In the genomic region with DNA sequence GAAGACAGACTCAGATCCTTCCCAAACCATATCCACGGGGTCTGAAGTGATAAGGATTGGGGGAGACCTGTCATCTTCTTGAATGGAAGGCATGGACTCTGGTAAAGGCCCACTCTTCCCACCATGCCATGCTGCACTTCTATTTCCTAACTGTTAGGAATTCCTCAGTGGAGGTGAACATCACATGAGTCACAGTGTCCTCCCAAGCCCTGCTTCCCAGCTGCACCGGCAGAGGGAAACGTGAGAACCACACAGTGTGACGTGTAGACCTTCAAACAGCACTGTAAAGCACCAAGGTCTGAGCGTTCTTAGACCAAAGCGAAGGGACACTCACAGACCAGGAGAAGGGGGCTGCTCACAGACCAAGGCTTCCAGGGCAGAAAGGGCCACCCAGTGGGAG, we compare ENCODE assay signal across 30 mouse cellular contexts.
DNase-seq lines count a peak whose midpoint lies in the region; ATAC-seq lines count a peak whose summit lies in the region.
"Had no signal": no experiment of that assay in that cellular context is flagged by ENCODE, and none has a peak within 500 bp of the region (broad histone marks: within the 10 kb centered on the region; RNA-seq: fewer than 3 reads in every experiment).

No protein-coding gene starts in this region.

- WGBS in midbrain, embryonic 13.5 days = 87% methylated on average over 6 of the region's 6 CpGs

- peak; percentile 33; the same call in 1 of the 2 replicates for ATAC-seq in frontal cortex, adult (ENCODE audit: low TSS enrichment)
- ATAC-seq in midbrain, embryonic 13.5 days = no peak
- ATAC-seq: forebrain, postnatal 0 days; hindbrain, embryonic 16.5 days; liver, embryonic 12.5 days; liver, postnatal 0 days; lung, postnatal 0 days had no signal

- no peak for DNase-seq in frontal cortex, postnatal 10 days (ENCODE audit: low spot score in 2 of 2)
- DNase-seq in right cerebral cortex, adult 2 months (ENCODE audit: low spot score in 2 of 2) = peak; percentile 24 to 26
- DNase-seq in right cerebral cortex, postnatal 36 days (ENCODE audit: low spot score in 2 of 2) = no peak
- DNase-seq in Muller cell, postnatal 12 days (ENCODE audit: inconsistent ontology term) = peak; percentile 18
- DNase-seq in MN1 (ENCODE audit: low spot score) = no peak
- DNase-seq: adrenal gland, adult 8-10 months; cerebellum, adult 18-20 months; cerebellum, postnatal 10 days; forebrain, postnatal 0 days; heart, postnatal 14 days; kidney, adult 18-20 months; kidney, postnatal 25 days; layer of hippocampus, postnatal 36 days; left cerebral cortex, postnatal 4 days; liver, postnatal 0 days; lung, postnatal 4 days; midbrain, embryonic 14.5 days; right cerebral cortex, postnatal 4 days; thymus, postnatal 4 days had no signal

- no peaks in the 10 kb centered on the region for H3K4me1 ChIP-seq in midbrain, embryonic 13.5 days (replicated peaks)
- H3K4me1 ChIP-seq: forebrain, embryonic 12.5 days had no signal

- no peak overlapping the region for H3K27ac ChIP-seq in midbrain, embryonic 13.5 days
- H3K27ac ChIP-seq: embryonic facial prominence, embryonic 13.5 days; forebrain, embryonic 12.5 days; kidney, embryonic 15.5 days; liver, embryonic 12.5 days; stomach, postnatal 0 days had no signal

- peaks cover 16% of the 10 kb centered on the region; the same call in 1 of the 2 replicates for H3K27me3 ChIP-seq in midbrain, embryonic 13.5 days
- H3K27me3 ChIP-seq: CH12.LX; kidney, embryonic 15.5 days; liver, embryonic 12.5 days had no signal

- H3K4me3 ChIP-seq in midbrain, embryonic 13.5 days (replicated peaks) = no peak overlapping the region
- H3K4me3 ChIP-seq: embryonic facial prominence, embryonic 13.5 days; forebrain, embryonic 12.5 days; kidney, embryonic 15.5 days; liver, embryonic 12.5 days; megakaryocyte, embryonic 14.5 days had no signal

- H3K4me2 ChIP-seq in midbrain, embryonic 13.5 days (replicated peaks) = no peak overlapping the region
- H3K4me2 ChIP-seq: embryonic facial prominence, embryonic 13.5 days; forebrain, embryonic 12.5 days; kidney, embryonic 15.5 days; liver, embryonic 12.5 days had no signal

- H3K9ac ChIP-seq in midbrain, embryonic 13.5 days (replicated peaks) = no peak overlapping the region
- H3K9ac ChIP-seq: embryonic facial prominence, embryonic 13.5 days; forebrain, embryonic 12.5 days; forebrain, postnatal 0 days; kidney, embryonic 15.5 days; liver, embryonic 12.5 days; liver, postnatal 0 days had no signal

- peaks cover 8% of the 10 kb centered on the region for H3K9me3 ChIP-seq in midbrain, embryonic 13.5 days
- H3K9me3 ChIP-seq: forebrain, embryonic 12.5 days; kidney, embryonic 15.5 days; liver, embryonic 12.5 days had no signal

- no peaks in the 10 kb centered on the region for H3K36me3 ChIP-seq in midbrain, embryonic 13.5 days
- H3K36me3 ChIP-seq: embryonic facial prominence, embryonic 13.5 days; forebrain, embryonic 12.5 days; kidney, embryonic 15.5 days; liver, embryonic 12.5 days had no signal

Comparison
In these comparisons a context has a peak if more than half of its experiments do, and no peak if none do; other contexts are left out.
1. DNase-seq: peak in right cerebral cortex, adult 2 months (2 of 2) and Muller cell, postnatal 12 days (single experiment); none in frontal cortex, postnatal 10 days (0 of 2), right cerebral cortex, postnatal 36 days (0 of 2) and MN1 (single experiment).